Mouse (Mus musculus): ENCODE results near the gene Vangl1. TPM values are rescaled to one million over a fixed set of nuclear protein-coding genes. Genes with fewer than 3 reads are reported as not detected.

Vangl1 gene
- total RNA-seq, 2 experiments from 2014 or later = 11.8 to 12.4 TPM

Other genes starting within 250 kb of the Vangl1 start
- not detected for gene Nhlh2, start 194.6 kb downstream of the Vangl1 start, total RNA-seq (2021)
- 100 to 1,000 TPM; 270 to 288 TPM for gene Casq2, start 118.3 kb downstream of the Vangl1 start, total RNA-seq (2021)

Data from gastrocnemius, postnatal 10 days (tissue).